Mouse (Mus musculus) cerebellum, postnatal 10 days (tissue): Measurements from ENCODE around the gene Zbtb43.

Experiments used
- DNase-seq, 2 experiments: peaks; one replicate each; pipeline ENCODE4 v3.0.0; 2021; ENCODE audit warnings: mixed read lengths in 2 of 2

Gene Zbtb43

GRCm38 (mm10) chr2:33453476-33453875 is 14.9 kb downstream of the Zbtb43 start:
- no peak for DNase-seq

- no peak for DNase-seq
Observed at GRCm38 (mm10) chr2:33452721-33453120, 15.6 kb downstream of the Zbtb43 start.

DNA sequence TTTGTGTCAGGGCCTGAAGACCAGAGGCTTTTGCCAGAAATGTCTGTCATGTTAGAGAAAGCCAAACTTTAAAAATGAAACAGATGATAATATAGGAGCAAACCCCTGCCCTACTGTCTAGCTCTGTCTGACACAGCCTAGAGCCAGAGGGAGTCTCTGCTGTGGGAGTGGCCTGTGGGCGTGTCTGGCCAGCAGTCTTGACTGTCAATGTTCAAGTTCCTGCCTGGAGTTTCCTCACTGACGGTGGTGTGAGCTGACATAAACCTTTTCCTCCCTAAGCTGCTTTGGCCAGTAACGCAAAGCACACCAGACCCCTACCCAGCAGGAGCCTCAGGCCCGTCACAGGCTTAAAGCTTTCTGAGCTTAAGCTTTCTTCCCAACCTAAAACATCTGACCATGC is 16.2 kb downstream of the Zbtb43 start:
- no peak for DNase-seq

DNA sequence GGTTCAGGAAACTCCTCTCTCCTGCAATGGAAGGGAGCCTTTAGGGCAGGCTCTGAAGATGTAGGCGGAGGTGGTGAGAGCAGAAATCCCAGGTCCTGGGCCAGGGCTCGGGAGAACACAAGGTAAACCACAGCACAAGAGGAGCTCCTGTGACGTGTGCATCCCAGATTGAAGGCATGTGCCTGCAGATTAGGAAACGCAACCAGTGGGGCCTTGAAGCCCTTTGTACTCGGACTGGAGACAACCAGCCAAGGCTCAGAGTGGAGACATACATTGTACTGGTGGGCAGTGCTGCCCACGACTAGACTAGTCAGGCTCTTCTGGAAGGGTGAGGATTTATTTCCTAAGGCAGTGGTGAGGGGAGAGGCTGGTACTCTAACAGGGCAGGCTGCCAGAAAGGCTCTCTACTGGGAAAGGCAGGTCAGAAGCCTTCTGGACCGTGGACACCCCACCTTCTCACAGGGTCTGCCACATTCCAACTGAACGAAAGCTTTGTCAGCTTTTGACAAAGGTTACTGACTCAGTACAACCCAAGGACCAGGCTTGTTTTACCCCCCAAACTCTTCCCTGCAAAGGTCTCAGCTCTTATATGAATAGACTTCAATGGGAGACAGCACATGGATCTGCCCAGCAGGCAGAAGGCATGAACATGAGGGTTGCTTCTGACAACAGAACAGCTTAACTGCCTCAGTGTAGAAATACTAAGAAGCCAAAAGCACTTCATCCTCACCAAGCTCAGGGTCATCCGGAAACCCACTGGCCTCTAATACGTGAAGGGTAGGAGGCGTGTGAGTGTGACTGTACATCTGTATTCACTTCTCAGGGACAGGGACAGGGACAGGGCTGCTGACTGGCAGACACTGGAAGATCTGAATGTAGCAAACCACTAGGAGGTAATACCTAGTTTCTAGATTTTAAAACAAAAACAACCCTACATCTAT is 17.1 kb downstream of the Zbtb43 start:
- peak; percentile 28 for DNase-seq

DNA sequence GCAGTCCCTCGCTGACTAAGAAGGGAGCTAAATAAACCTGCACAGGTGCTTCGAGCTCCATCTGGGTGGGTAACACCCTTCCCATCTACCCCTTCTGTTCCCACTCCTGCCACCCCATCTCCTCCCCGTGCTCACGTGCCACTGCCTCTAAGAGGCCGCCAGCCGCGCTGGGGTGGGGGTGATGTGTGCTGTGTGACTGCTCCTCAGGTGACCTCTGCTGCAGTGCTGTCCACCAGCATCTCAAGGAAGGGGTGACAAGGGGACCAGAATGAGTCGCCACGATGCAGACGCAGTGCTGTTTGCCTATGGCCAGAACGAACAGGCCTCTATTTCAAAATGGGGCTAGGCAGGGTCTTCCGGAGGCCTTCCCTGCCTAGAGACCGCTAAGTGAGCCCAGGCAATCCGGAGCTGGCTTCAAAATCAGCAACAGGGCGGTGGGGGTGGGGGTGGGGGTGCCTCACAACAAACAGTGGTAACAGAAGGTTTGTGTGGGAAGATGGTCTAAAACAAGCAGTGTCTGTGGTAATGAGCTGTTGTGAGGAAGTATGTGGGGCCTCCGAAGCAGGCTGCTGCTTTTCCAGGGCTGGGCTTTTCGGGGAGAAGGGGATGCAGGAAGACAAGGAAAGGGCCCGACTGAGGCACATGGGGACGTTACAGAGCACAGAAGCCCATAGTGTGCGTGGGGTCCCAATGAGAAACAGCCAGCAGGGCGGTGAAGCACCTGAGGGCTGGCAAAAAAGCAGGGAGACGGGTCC is 19.1 kb downstream of the Zbtb43 start:
- DNase-seq, result no peak

DNA sequence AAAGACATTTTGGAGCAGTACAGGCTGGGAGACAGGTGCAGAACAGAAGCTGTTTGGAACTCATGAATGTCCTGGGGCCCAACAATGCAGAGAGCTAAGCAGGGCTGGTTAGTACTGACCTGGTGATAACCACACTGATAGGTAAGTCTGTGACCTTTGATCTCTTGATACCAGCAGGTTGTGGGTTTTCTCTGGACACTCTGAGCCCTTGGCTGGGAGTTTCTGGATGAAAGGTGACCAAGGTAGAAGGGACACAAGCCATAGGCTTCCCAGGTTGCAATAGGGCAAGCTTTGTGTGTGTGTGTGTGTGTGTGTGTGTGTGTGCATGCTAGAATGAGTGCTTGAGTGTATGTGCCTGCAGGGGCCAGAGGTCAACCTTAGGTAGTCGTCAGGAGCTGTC is 21.6 kb downstream of the Zbtb43 start:
- DNase-seq, result no peak

GRCm38 (mm10) chr2:33445741-33446140 is 22.6 kb downstream of the Zbtb43 start:
- no peak for DNase-seq

- DNase-seq, result no peak
Observed at GRCm38 (mm10) chr2:33444862-33445261, 23.5 kb downstream of the Zbtb43 start.

- DNase-seq, result peak; percentile 79 to 86
Observed at GRCm38 (mm10) chr2:33444358-33444757, 24.0 kb downstream of the Zbtb43 start.

GRCm38 (mm10) chr2:33442701-33443100 is 25.7 kb downstream of the Zbtb43 start:
- no peak for DNase-seq

- DNase-seq, result peak in 1 of 2 experiments; percentile 33
Observed at GRCm38 (mm10) chr2:33440893-33441292, 27.5 kb downstream of the Zbtb43 start.

DNA sequence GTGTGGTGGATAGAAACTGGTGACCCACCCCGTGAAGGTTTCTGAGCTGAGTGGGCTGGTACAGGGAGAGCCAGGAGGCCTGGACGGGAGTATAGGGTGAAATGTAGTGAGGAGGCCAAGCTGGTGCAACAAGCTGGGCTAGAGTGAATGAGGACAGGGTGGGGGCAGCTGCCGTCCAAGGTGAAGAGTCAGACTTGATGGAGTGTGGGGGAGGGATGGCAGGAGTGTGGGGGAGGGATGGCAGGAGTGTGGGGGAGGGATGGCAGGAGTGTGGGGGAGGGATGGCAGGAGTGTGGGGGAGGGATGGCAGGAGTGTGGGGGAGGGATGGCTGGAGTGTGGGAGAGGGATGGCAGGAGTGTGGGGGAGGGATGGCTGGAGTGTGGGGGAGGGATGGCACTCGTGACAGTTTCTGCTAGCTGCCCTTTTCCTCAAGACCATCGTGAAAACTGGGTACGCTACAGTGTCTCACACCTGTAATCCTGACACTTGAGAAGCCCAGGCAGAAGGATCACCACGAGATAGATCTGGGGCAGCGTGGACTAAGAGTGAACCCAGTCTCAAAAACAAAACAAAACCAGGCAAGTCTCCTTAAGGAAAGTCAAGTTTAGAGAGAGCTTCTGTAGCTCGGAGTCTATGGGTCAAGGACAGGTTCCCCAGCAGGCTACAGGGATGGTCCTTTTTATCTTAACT is 28.2 kb downstream of the Zbtb43 start:
- no peak for DNase-seq

DNA sequence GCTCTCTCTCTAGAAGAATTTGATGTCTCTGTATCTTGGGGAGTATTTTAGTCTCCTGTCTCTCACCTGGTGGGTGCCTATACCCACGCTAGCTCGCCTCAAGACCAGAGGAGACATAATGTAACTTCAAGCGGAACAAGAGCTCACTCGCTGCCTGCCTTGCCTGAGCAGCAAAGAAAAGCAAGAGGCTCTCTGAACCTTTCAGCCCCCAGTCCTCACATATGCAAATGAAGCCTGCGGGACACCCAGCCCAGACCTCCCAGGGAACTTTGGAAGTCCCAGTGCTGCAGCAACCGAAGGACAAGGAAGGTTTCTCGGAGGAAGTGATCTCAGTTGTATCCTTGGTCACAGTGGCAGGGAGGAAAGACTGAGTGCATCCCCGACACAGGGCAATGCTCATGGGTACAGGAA is 28.9 kb downstream of the Zbtb43 start:
- no peak for DNase-seq

- no peak for DNase-seq
Observed at GRCm38 (mm10) chr2:33438377-33438776, 30.0 kb downstream of the Zbtb43 start.

- DNase-seq, result no peak
Observed at GRCm38 (mm10) chr2:33437184-33437583, 31.2 kb downstream of the Zbtb43 start.

DNA sequence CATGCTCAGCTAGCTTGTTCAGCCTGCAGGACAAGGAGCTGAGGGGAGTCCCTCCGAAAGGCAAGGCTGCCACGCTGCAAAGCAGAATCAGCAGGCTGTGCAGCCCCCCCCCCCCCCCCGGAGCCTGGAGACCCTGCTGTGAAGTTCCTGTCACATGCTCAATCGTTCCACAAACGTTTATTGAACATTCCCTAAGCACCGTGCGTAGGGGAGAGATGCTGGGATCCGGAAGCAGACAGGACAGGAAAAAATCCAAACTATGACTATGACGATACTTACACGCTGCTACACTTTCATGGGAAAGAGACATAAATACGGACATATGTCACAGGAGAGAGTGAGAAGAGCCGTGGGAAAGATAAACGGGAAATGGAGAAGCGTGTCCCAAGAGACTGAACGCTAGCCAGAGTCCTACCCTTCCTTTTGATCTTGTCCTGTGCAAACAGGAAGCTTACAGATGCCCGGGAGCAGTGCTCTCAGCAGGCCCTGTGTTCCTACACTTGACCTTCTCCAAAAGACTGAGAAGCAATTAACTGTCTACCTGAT is 32.3 kb downstream of the Zbtb43 start:
- peak in 1 of 2 experiments; percentile 23 for DNase-seq

DNA sequence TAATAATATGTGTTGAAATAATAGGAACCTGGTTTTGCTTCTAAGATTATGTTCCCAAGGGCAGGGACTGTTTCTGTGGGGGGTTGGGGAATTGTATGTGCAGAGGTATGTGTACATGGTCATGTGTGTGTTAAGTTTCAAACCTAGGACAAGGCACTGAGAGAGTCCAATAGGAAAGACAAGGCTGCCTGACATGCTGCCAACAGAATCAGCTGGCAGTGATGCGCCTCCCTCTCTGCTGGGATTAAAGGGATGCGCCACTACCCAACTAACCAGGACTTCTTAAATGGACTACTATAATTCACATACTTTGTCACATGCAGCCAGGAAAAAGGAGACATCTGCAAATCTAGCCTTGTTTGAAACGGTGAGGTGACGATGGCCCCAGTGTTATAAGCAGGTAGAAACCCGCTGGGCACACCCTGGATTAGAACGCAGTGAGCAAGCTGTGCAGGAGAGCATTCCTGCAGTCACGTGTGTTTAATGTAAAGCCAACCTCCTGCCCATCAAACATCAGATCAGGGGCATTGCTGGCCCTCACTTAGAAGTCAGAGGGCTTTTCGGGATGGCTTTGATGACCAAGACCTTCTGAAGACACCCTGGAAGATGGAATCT is 33.2 kb downstream of the Zbtb43 start:
- peak; percentile 64 to 67 for DNase-seq

DNA sequence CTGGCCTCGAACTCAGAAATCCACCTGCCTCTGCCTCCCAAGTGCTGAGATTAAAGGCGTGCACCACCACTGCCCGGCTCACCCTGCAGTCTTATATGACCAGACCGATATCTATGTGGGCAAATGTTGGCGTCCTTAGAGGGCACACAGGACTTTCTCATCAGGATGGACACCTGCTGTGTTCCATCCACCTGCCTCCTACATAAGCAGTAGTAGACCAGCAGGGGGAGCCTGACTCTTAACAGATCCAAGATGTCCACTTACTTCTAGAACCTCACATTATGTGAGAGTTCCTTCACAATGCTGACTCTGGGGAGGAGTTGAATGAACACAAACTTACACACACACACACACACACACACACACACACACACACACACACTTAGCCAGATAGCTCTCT is 35.5 kb downstream of the Zbtb43 start:
- DNase-seq, result peak; percentile 75 to 78

DNA sequence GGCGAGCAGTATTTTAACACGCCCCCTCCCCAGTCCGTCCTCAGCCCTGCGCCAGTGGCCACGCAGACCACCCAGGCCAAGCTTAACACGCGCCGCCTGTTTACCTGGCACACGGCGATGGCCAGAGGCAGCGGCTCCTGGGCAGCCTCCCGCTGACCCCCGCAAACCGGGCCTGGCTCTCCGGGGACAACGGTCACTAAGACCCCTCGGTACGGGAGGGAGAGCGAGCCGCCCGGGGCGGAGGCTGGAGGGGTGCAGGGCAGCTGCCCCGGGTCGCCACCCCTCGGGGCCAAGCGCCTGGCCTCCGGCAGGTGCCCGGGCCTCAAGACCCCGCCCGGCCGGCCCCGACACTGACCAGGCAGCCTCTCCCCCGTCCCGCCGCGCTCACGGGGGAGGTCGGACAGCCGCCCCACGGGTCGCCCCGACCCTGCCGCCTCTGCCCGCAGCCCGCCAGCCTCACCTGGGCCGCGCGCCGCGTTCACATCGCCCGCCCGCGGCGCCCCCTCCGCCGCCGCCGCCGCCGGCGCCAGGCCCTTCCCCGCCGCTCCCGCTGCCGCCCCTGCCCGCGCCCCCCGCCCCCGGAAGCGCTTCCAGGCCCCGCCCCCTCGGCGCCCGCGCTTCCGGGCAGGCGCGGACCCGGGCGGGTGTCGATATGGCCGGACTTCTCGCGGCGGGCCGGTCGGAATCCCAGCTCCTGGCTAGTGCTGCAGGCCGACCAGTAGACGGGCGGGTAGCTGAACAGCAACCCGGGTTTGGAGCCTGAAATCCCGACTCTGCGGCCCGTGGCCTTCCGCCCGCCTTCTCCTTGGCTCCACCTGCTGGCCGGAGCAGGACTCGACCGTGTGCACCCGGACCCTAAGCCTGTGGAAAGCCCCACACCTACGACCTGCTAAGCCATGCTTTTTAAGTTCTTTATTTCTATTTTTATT is 37.3 kb downstream of the Zbtb43 start, which contains the start of gene Zbtb34:
Zbtb34 (minus strand) TSS at position 554 of the 929 bp plus-strand sequence.
- peak; percentile 86 to 87 for DNase-seq

GRCm38 (mm10) chr2:33430081-33430770 is 38.1 kb downstream of the Zbtb43 start:
- DNase-seq, result no peak
